Mouse (Mus musculus): Measurements from ENCODE around the gene Vps4a. TPM values are rescaled to one million over a fixed set of nuclear protein-coding genes. Genes with fewer than 3 reads are reported as not detected.

Gene Vps4a
- polyA plus RNA-seq, 1 experiment: 28.1 TPM

GRCm38 (mm10) chr8:107036626-107037025 lies 5.6 kb downstream of the Vps4a start:
- Histone ChIP-seq H3K27me3 (ENCODE audit: control insufficient read depth, insufficient read depth, low read length, poor library complexity, severe bottlenecking) (no peaks in the 10 kb centered on the region), H3K9ac (ENCODE audit: low read depth, poor library complexity, severe bottlenecking) (no peak overlapping the region), H3K4me1 (ENCODE audit: control insufficient read depth, insufficient read depth, low read length) (peaks cover 2% of the 10 kb centered on the region), H3K36me3 (ENCODE audit: control insufficient read depth, insufficient read depth, low read length, poor library complexity, severe bottlenecking) (peaks cover 5% of the 10 kb centered on the region), H3K9me3 (replicated peaks; ENCODE audit: control insufficient read depth, insufficient read depth, low read length, poor library complexity, severe bottlenecking) (no peaks in the 10 kb centered on the region), H3K4me3 (ENCODE audit: low read depth, low read length) (no peak overlapping the region), H3K27ac (ENCODE audit: insufficient read depth, low read length) (no peak overlapping the region)
- TF ChIP-seq CTCF (IDR thresholded peaks at IDR 0.05; ENCODE audit: low read depth, low read length): no peak

- no peak for TF ChIP-seq EP300 (IDR thresholded peaks at IDR 0.05; ENCODE audit: insufficient read depth, low read depth, low read length)
- no peak for TF ChIP-seq POLR2A (IDR thresholded peaks at IDR 0.05; ENCODE audit: insufficient read depth, low read length)
- no peak for TF ChIP-seq CTCF (IDR thresholded peaks at IDR 0.05; ENCODE audit: low read depth, low read length)
- Histone ChIP-seq H3K36me3 (ENCODE audit: control insufficient read depth, insufficient read depth, low read length, poor library complexity, severe bottlenecking) (peaks cover 31% of the 10 kb centered on the region), H3K9me3 (replicated peaks; ENCODE audit: control insufficient read depth, insufficient read depth, low read length, poor library complexity, severe bottlenecking) (no peaks in the 10 kb centered on the region)
Measured at GRCm38 (mm10) chr8:107040632-107041031, 9.6 kb downstream of the Vps4a start.

GRCm38 (mm10) chr8:107045478-107045877 lies 14.5 kb downstream of the Vps4a start:
- no peaks in the 10 kb centered on the region for H3K4me1 ChIP-seq (ENCODE audit: control insufficient read depth, insufficient read depth, low read length)
- H3K27me3 ChIP-seq (ENCODE audit: control insufficient read depth, insufficient read depth, low read length, poor library complexity, severe bottlenecking): no peaks in the 10 kb centered on the region
- H3K27ac ChIP-seq (ENCODE audit: insufficient read depth, low read length): no peak overlapping the region
- no peak overlapping the region for H3K9ac ChIP-seq (ENCODE audit: low read depth, poor library complexity, severe bottlenecking)
- peaks cover 44% of the 10 kb centered on the region for H3K36me3 ChIP-seq (ENCODE audit: control insufficient read depth, insufficient read depth, low read length, poor library complexity, severe bottlenecking)
- H3K4me3 ChIP-seq (ENCODE audit: low read depth, low read length): no peak overlapping the region
- TF ChIP-seq POLR2A (IDR thresholded peaks at IDR 0.05; ENCODE audit: insufficient read depth, low read length) (no peak), CTCF (IDR thresholded peaks at IDR 0.05; ENCODE audit: low read depth, low read length) (no peak), EP300 (IDR thresholded peaks at IDR 0.05; ENCODE audit: insufficient read depth, low read depth, low read length) (no peak)
- no peaks in the 10 kb centered on the region for H3K9me3 ChIP-seq (replicated peaks; ENCODE audit: control insufficient read depth, insufficient read depth, low read length, poor library complexity, severe bottlenecking)

More at GRCm38 (mm10) chr8:107040632-107041031, 9.6 kb downstream of the Vps4a start:
- Histone ChIP-seq H3K27ac (ENCODE audit: insufficient read depth, low read length) (no peak overlapping the region), H3K9ac (ENCODE audit: low read depth, poor library complexity, severe bottlenecking) (no peak overlapping the region), H3K4me1 (ENCODE audit: control insufficient read depth, insufficient read depth, low read length) (no peaks in the 10 kb centered on the region), H3K27me3 (ENCODE audit: control insufficient read depth, insufficient read depth, low read length, poor library complexity, severe bottlenecking) (no peaks in the 10 kb centered on the region), H3K4me3 (ENCODE audit: low read depth, low read length) (no peak overlapping the region)

- no peak for TF ChIP-seq EP300 (IDR thresholded peaks at IDR 0.05; ENCODE audit: insufficient read depth, low read depth, low read length)
- TF ChIP-seq POLR2A (IDR thresholded peaks at IDR 0.05; ENCODE audit: insufficient read depth, low read length): no peak
- no peak for TF ChIP-seq CTCF (IDR thresholded peaks at IDR 0.05; ENCODE audit: low read depth, low read length)
- Histone ChIP-seq H3K36me3 (ENCODE audit: control insufficient read depth, insufficient read depth, low read length, poor library complexity, severe bottlenecking) (peaks cover 51% of the 10 kb centered on the region), H3K9ac (ENCODE audit: low read depth, poor library complexity, severe bottlenecking) (no peak overlapping the region; the same call in 1 of the 2 replicates), H3K4me1 (ENCODE audit: control insufficient read depth, insufficient read depth, low read length) (no peaks in the 10 kb centered on the region), H3K27me3 (ENCODE audit: control insufficient read depth, insufficient read depth, low read length, poor library complexity, severe bottlenecking) (no peaks in the 10 kb centered on the region), H3K9me3 (replicated peaks; ENCODE audit: control insufficient read depth, insufficient read depth, low read length, poor library complexity, severe bottlenecking) (no peaks in the 10 kb centered on the region), H3K27ac (ENCODE audit: insufficient read depth, low read length) (no peak overlapping the region), H3K4me3 (ENCODE audit: low read depth, low read length) (no peak overlapping the region)
Measured at GRCm38 (mm10) chr8:107046976-107047375, 16.0 kb downstream of the Vps4a start.

- peaks cover 62% of the 10 kb centered on the region for H3K36me3 ChIP-seq (ENCODE audit: control insufficient read depth, insufficient read depth, low read length, poor library complexity, severe bottlenecking)
- TF ChIP-seq EP300 (IDR thresholded peaks at IDR 0.05; ENCODE audit: insufficient read depth, low read depth, low read length): no peak
- no peak for TF ChIP-seq CTCF (IDR thresholded peaks at IDR 0.05; ENCODE audit: low read depth, low read length)
- no peak for TF ChIP-seq POLR2A (IDR thresholded peaks at IDR 0.05; ENCODE audit: insufficient read depth, low read length)
- H3K9me3 ChIP-seq (replicated peaks; ENCODE audit: control insufficient read depth, insufficient read depth, low read length, poor library complexity, severe bottlenecking): no peaks in the 10 kb centered on the region
- peak within 1 kb of the TSS; percentile 86 for H3K27ac ChIP-seq (ENCODE audit: insufficient read depth, low read length)
- peak within 1 kb of the TSS; percentile 88 for H3K4me3 ChIP-seq (ENCODE audit: low read depth, low read length)
- H3K9ac ChIP-seq (ENCODE audit: low read depth, poor library complexity, severe bottlenecking): peak within 1 kb of the TSS; percentile 89
- H3K4me1 ChIP-seq (ENCODE audit: control insufficient read depth, insufficient read depth, low read length): no peaks in the 10 kb centered on the region
- no peaks in the 10 kb centered on the region for H3K27me3 ChIP-seq (ENCODE audit: control insufficient read depth, insufficient read depth, low read length, poor library complexity, severe bottlenecking)
Measured at GRCm38 (mm10) chr8:107048061-107048941, 17.3 kb downstream of the Vps4a start, which contains the start of gene Pdf. TSS of gene Pdf (minus strand) at chr8:107048614.

GRCm38 (mm10) chr8:107049480-107049879 lies 18.5 kb downstream of the Vps4a start:
- Histone ChIP-seq H3K9me3 (replicated peaks; ENCODE audit: control insufficient read depth, insufficient read depth, low read length, poor library complexity, severe bottlenecking) (no peaks in the 10 kb centered on the region), H3K4me3 (ENCODE audit: low read depth, low read length) (peak overlapping the region; percentile 16; the same call in 1 of the 2 replicates), H3K27me3 (ENCODE audit: control insufficient read depth, insufficient read depth, low read length, poor library complexity, severe bottlenecking) (no peaks in the 10 kb centered on the region), H3K27ac (ENCODE audit: insufficient read depth, low read length) (peak overlapping the region; percentile 86), H3K9ac (ENCODE audit: low read depth, poor library complexity, severe bottlenecking) (peak overlapping the region; percentile 89; the same call in 1 of the 2 replicates), H3K4me1 (ENCODE audit: control insufficient read depth, insufficient read depth, low read length) (no peaks in the 10 kb centered on the region), H3K36me3 (ENCODE audit: control insufficient read depth, insufficient read depth, low read length, poor library complexity, severe bottlenecking) (peaks cover 56% of the 10 kb centered on the region)
- TF ChIP-seq EP300 (IDR thresholded peaks at IDR 0.05; ENCODE audit: insufficient read depth, low read depth, low read length): no peak
- no peak for TF ChIP-seq CTCF (IDR thresholded peaks at IDR 0.05; ENCODE audit: low read depth, low read length)
- no peak for TF ChIP-seq POLR2A (IDR thresholded peaks at IDR 0.05; ENCODE audit: insufficient read depth, low read length)

All from ES-Bruce4 (cell line).